Mouse (Mus musculus): ENCODE measurements at regions not wholly inside any gene's neighbourhood (a gene's known extent, or its start where the extent isn't known, plus 50 kb on each side); places are given as distances from the start of the nearest gene placed in this dataset.

DNA sequence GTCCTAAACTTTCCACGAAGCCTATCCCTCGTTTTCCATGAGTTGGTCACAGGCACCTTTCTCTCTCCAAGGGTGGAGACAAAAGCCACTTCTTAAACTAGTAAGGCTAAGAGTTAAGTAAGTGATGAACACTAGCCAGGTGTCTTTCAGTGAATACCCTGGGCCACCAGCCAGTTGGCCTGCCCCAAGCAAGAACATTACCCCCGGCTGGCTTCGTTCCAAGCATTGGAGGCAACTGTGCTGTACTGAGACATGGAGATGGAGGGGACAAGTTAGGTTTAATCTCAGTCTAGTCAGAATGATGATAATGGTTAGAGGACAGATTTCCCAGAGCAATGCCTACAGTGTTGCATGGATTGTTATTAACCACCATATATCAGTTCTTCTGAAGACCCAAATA lies 350.6 kb downstream of the Actr3 start:
- no peak for TF ChIP-seq POLR2A (IDR thresholded peaks at IDR 0.05; ENCODE audit: insufficient read depth, low read depth, low read length)
- TF ChIP-seq CTCF (IDR thresholded peaks at IDR 0.05; ENCODE audit: insufficient read depth, low read depth, low read length), result no peak

All from olfactory bulb, adult 2 months (tissue).